Mouse (Mus musculus): ENCODE measurements around the gene Lrrc3c.

GRCm38 (mm10) chr11:98550311-98550974 is 47.6 kb upstream of the Lrrc3c start:
- TF ChIP-seq USF1 (IDR thresholded peaks at IDR 0.05; ENCODE audit: low read depth): no peak
- no peak for TF ChIP-seq TCF12 (IDR thresholded peaks at IDR 0.05; ENCODE audit: insufficient read depth, poor library complexity, severe bottlenecking)
- no peak for TF ChIP-seq POLR2A (IDR thresholded peaks at IDR 0.05; ENCODE audit: insufficient read length, low read depth)
- TF ChIP-seq MYOD1 (IDR thresholded peaks at IDR 0.05; ENCODE audit: control insufficient read depth in 1 of 3, insufficient read length in 2 of 3, low read depth in 2 of 3): no peak
- no peak for TF ChIP-seq MAX (IDR thresholded peaks at IDR 0.05; ENCODE audit: low read depth)
- no peak for TF ChIP-seq E2F4 (IDR thresholded peaks at IDR 0.05; ENCODE audit: insufficient read depth)
- no peak for TF ChIP-seq TCF3 (IDR thresholded peaks at IDR 0.05; ENCODE audit: insufficient read length, low read depth)
- TF ChIP-seq MYOG (IDR thresholded peaks at IDR 0.05; ENCODE audit: control insufficient read depth in 1 of 3, insufficient read depth in 1 of 3, insufficient read length in 2 of 3, low read depth in 2 of 3): no peak
- TF ChIP-seq POLR2AphosphoS2 (IDR thresholded peaks at IDR 0.05; ENCODE audit: insufficient read length, low read depth): no peak
- TF ChIP-seq CEBPB (IDR thresholded peaks at IDR 0.05; ENCODE audit: insufficient read depth, poor library complexity, severe bottlenecking): no peak
- TF ChIP-seq REST (IDR thresholded peaks at IDR 0.05; ENCODE audit: insufficient read depth, insufficient read length): no peak
